Mouse (Mus musculus) heart, postnatal 0 days (tissue): ENCODE measurements around the gene Mxra7.

Experiments
- CTCF ChIP-seq: IDR thresholded peaks from 2 replicates; pipeline ENCODE4 v1.5.1; 2016; ENCODE audit warnings: antibody characterized with exemption, control low read depth, low read depth
- EP300 ChIP-seq: IDR thresholded peaks from 2 replicates; pipeline ENCODE4 v1.6.1; 2016; ENCODE audit warnings: antibody characterized with exemption, low read depth

DNA sequence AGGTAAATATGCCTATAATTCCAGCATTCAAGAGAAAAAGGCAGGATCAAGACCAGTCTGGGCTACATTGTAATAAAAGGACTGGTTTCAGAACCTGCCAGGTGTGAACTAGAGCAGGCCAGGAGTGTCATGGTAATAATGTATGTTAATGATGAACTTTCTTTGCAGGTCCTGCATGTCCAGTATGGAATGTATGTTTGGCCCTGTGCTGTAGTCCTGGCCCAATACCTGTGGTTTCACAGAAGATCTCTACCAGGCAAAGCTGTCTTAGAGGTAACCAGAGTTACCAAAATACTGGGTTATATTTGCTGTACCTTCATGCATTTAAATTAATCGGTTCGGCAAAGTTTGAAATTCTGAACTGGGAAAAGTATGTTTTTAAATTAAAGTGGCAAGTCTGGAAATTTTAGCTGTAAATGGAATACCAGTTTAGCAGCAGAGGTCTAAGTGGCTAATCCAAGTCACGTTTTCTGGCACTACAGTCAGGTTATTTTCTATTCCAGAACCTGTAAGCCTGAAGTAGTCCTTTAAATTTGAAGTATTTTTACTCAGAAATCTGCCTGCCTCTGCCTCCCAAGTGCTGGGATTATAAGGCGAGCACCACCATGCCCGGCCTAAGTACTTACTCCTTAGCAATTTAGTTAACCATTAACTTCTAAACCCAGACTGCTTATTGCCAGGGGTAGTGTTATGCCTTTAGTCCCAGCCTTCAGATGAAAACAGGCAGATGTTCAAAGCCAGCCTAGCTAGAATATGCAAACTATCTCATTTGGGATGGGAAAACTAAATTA lies 20.4 kb upstream of the Mxra7 start:
- TF ChIP-seq EP300 = no peak
- TF ChIP-seq CTCF = no peak
